Mouse (Mus musculus): ENCODE results near the gene Fam107b. TPM values are rescaled to one million over a fixed set of nuclear protein-coding genes. Genes with fewer than 3 reads are reported as not detected.
"Not testable (repeated sequence)": the region's sequence is repeated elsewhere in the genome, so short reads cannot be mapped to it uniquely, and the experiment has no call there.

Gene Fam107b
- polyA plus RNA-seq, 1 experiment from 2014 or later: 30.3 TPM

DNA sequence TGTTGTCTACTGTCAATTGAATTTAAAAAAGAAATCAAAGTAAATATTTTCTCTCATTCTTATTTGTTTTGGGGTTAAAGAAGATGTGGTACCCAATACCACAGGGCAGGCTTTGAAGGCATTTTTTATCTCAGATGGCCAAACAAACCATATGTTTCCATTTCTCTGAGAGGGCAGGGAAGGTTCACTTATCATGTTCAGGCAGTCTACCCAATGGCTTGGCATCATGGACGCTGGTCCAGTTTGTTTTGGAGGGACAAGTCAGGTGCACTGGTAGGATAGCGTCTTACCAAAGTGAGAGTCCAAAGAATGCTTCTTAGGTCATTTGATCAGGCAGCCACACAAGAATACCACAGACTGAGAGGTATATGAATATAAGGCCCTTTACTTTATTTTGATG, 139.6 kb downstream of the Fam107b start:
- Histone ChIP-seq H3K4me1 (peaks cover 13% of the 10 kb centered on the region), H3K9me3 (no peaks in the 10 kb centered on the region), H3K27me3 (replicated peaks) (no peaks in the 10 kb centered on the region), H3K4me3 (no peak overlapping the region), H3K4me2 (no peak overlapping the region), H3K27ac (no peak overlapping the region), H3K36me3 (replicated peaks) (no peaks in the 10 kb centered on the region), H3K9ac (no peak overlapping the region)
- 93% methylated on average over 2 of the region's 2 CpGs for WGBS
- no peak for ATAC-seq (replicated peaks)

GRCm38 (mm10) chr2:3710521-3710920, 140.2 kb downstream of the Fam107b start:
- H3K4me2 ChIP-seq: no peak overlapping the region
- H3K4me3 ChIP-seq: no peak overlapping the region
- H3K36me3 ChIP-seq (replicated peaks): no peaks in the 10 kb centered on the region
- H3K9me3 ChIP-seq: no peaks in the 10 kb centered on the region
- H3K9ac ChIP-seq: no peak overlapping the region
- WGBS: 96% methylated on average over 3 of the region's 3 CpGs
- no peak for ATAC-seq (replicated peaks)
- H3K27ac ChIP-seq: no peak overlapping the region
- no peaks in the 10 kb centered on the region for H3K27me3 ChIP-seq (replicated peaks)
- peaks cover 18% of the 10 kb centered on the region for H3K4me1 ChIP-seq

DNA sequence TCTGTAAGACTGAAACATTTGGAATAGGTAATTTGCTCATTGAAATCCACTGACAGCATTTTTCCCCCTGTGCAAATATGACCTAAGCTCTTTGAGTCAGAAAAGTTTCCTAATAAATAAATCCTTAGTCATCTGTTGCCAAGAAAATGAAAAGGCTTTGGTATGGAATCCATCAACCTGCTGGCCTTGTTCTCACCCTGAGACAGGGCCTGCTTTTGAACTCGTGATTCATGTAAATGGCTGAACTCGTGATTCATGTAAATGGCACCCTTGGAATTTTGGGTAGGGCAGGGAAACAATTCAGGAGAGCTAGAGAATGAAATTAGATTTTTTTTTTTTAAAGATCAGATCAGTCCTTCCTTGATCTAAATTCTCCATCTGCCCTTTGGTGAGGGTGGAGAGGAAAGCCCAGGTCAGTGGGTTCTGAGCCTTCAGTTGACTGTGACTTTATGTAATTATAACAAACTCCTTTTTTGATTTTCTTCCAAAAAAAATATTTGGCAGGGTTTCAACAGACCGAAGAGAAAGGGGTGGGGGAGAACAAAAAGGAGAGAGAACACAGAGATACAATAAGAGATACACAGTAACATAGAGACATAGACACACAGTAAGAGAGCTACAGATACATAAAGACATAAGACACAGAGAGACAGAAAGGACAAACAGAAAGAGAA, 142.2 kb downstream of the Fam107b start:
- ATAC-seq (replicated peaks): no peak; the same call in 1 of the 2 replicates
- Histone ChIP-seq H3K4me2 (peak overlapping the region; percentile 64; the same call in 1 of the 2 replicates), H3K27ac (no peak overlapping the region)

DNA sequence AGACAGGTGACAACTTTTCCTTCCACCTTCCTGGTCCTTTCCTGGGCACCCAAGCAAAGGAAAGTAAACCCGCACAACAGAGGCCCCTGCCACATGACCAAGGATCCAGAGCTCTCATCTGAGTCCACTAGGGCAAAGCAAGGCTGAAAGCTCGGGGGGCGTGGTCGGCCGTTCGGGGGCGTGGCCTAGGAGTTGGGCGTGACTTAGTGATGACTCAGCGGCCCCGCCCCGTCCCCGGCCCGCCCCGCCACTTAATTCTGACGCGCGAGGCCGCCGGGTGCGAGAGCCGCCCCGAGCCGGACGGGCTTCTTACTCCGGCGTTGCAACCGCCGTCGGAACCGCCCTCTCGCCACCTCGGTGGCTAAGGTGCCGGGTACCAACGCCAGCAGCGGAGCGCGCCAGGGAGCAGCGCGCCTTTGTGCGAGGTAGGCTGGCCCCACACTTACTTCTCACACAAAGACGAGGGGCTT, 143.0 kb downstream of the Fam107b start:
- Histone ChIP-seq H3K4me1 (peaks cover 36% of the 10 kb centered on the region), H3K36me3 (replicated peaks) (no peaks in the 10 kb centered on the region), H3K4me3 (peak overlapping the region; percentile 88), H3K27me3 (replicated peaks) (no peaks in the 10 kb centered on the region), H3K9me3 (no peaks in the 10 kb centered on the region), H3K27ac (peak overlapping the region; percentile 70), H3K9ac (peak overlapping the region; percentile 88), H3K4me2 (peak overlapping the region; percentile 64)
- peak; percentile 94 for ATAC-seq (replicated peaks)
- WGBS: under 1% methylated on average over 41 of the region's 41 CpGs

More for the DNA sequence above, 142.2 kb downstream of the Fam107b start:
- WGBS: 61% methylated on average over 3 of the region's 3 CpGs
- H3K9me3 ChIP-seq: no peaks in the 10 kb centered on the region
- H3K4me1 ChIP-seq: peaks cover 36% of the 10 kb centered on the region
- no peaks in the 10 kb centered on the region for H3K27me3 ChIP-seq (replicated peaks)
- no peaks in the 10 kb centered on the region for H3K36me3 ChIP-seq (replicated peaks)
- H3K9ac ChIP-seq: no peak overlapping the region
- H3K4me3 ChIP-seq: peak overlapping the region; percentile 88

DNA sequence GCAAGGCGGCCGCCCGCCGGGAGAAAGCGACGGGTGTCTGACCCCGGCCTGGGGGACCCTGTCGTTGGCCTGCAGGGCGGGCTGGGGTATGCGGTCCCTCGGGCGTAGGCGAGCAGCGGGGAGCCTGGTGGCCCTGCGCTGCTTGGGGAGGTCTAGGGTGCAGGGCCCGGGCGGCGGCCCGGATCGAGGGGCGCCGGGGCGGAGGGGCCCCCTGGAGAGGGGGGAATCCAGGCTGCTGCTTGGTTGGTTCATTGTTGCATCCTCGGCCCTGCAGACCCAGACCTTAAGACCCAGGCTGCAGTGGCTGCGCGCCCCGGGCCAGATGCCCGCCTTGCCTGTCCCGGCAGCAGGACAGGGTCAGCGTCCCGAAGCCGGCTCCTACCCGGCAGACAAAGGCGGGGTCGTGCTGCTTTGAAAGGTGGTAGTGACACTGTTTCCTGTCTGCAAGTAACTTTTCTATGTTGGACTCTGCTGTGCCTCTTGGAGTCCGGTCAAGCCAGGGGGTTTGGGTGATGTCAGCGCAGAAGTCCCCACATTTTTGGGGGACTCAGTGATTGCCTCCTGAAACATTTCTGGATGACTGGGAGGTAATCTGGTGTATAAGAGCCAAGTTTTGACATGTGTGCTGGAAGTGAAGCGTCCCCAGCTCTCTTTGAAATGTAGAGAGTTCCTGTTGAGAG, 143.5 kb downstream of the Fam107b start:
- Histone ChIP-seq H3K4me3 (peak overlapping the region; percentile 88), H3K27me3 (replicated peaks) (no peaks in the 10 kb centered on the region), H3K4me2 (peak overlapping the region; percentile 64), H3K9me3 (no peaks in the 10 kb centered on the region), H3K36me3 (replicated peaks) (no peaks in the 10 kb centered on the region), H3K9ac (peak overlapping the region; percentile 88), H3K27ac (peak overlapping the region; percentile 70), H3K4me1 (peaks cover 36% of the 10 kb centered on the region)
- WGBS: under 1% methylated on average over 38 of the region's 38 CpGs
- peak; percentile 83; the same call in 1 of the 2 replicates for ATAC-seq (replicated peaks)

- no peak overlapping the region for H3K27ac ChIP-seq
- H3K27me3 ChIP-seq (replicated peaks): no peaks in the 10 kb centered on the region
- peaks cover 36% of the 10 kb centered on the region for H3K4me1 ChIP-seq
- H3K9me3 ChIP-seq: no peaks in the 10 kb centered on the region
- peak overlapping the region; percentile 88 for H3K4me3 ChIP-seq
- peak overlapping the region; percentile 64 for H3K4me2 ChIP-seq
- ATAC-seq (replicated peaks): no peak
- H3K36me3 ChIP-seq (replicated peaks): no peaks in the 10 kb centered on the region
- peak overlapping the region; percentile 88 for H3K9ac ChIP-seq
- 37% methylated on average over 1 of the region's 1 CpGs for WGBS
These were observed 144.2 kb downstream of the Fam107b start for GRCm38 (mm10) chr2:3714511-3714910.

- H3K9me3 ChIP-seq: no peaks in the 10 kb centered on the region
- peaks cover 36% of the 10 kb centered on the region for H3K4me1 ChIP-seq
- H3K4me3 ChIP-seq: no peak overlapping the region
- H3K4me2 ChIP-seq: peak overlapping the region; percentile 64
- no peaks in the 10 kb centered on the region for H3K27me3 ChIP-seq (replicated peaks)
- no peaks in the 10 kb centered on the region for H3K36me3 ChIP-seq (replicated peaks)
- H3K27ac ChIP-seq: no peak overlapping the region
- WGBS: 63% methylated on average over 3 of the region's 3 CpGs
- H3K9ac ChIP-seq: no peak overlapping the region
- no peak for ATAC-seq (replicated peaks)
These were observed 145.1 kb downstream of the Fam107b start for GRCm38 (mm10) chr2:3715424-3715823.

GRCm38 (mm10) chr2:3717268-3717667, 147.0 kb downstream of the Fam107b start:
- H3K4me2 ChIP-seq: no peak overlapping the region
- WGBS: 57% methylated on average over 5 of the region's 5 CpGs

DNA sequence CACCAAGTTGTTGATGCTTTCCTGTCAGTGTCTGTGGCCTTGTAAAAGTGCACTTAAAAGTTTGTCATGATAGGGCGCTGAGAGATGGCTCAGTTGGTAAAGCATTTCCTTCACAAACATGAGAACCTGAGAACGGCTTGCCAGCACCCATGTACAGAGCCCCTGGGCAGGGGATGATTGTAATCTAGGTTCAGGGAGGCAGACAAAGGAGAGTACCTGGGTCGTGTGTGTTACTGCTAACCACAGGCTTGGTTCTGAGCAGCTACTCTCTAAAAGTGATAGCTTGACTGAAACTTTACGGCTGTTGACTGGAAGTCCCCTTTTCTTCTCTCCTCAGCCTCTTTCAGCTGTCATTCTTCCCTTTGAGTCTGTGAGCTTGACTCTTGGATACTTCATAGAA, 147.6 kb downstream of the Fam107b start:
- no peak overlapping the region for H3K9ac ChIP-seq
- no peaks in the 10 kb centered on the region for H3K27me3 ChIP-seq (replicated peaks)
- H3K27ac ChIP-seq: no peak overlapping the region
- WGBS: 84% methylated on average over 4 of the region's 4 CpGs
- no peak overlapping the region for H3K4me3 ChIP-seq
- H3K4me2 ChIP-seq: no peak overlapping the region
- no peaks in the 10 kb centered on the region for H3K36me3 ChIP-seq (replicated peaks)
- no peaks in the 10 kb centered on the region for H3K9me3 ChIP-seq
- no peak for ATAC-seq (replicated peaks)
- H3K4me1 ChIP-seq: peaks cover 36% of the 10 kb centered on the region

More at GRCm38 (mm10) chr2:3717268-3717667, 147.0 kb downstream of the Fam107b start:
- Histone ChIP-seq H3K4me1 (peaks cover 36% of the 10 kb centered on the region), H3K36me3 (replicated peaks) (no peaks in the 10 kb centered on the region), H3K4me3 (no peak overlapping the region), H3K27ac (no peak overlapping the region), H3K9ac (no peak overlapping the region), H3K27me3 (replicated peaks) (no peaks in the 10 kb centered on the region), H3K9me3 (no peaks in the 10 kb centered on the region)
- ATAC-seq (replicated peaks): no peak

DNA sequence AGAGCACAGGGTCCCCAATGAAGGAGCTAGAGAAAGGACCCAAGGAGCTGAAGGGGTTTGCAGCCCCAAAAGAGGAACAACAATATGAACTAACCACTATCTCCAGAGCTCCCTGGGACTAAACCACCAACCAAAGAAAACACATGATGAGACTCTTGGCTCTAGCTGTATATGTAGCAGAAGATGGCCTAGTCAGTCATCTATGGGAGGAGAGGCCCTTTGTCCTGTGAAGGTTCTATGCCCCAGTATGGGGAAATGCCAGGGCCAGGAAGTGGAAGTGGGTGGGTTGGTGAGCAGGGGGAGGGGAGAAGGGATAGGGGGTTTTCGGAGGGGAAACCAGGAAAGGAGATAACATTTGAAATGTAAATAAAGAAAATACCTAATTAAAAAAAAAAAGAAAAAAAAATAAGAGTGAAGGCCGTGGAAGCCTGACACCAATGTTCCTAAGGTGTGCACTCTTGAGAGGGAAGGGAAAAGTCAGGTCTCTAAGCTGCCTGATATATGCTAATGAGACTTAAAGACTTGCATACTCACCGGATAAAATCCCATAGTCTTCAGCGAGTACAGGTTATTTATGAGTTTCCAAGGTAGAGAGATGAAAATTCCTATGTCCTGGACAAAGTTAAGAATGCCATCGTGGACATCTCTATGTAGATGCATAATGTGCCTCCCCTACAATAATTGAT, 149.3 kb downstream of the Fam107b start:
- H3K4me1 ChIP-seq: peaks cover 26% of the 10 kb centered on the region
- not testable (repeated sequence) for H3K36me3 ChIP-seq (replicated peaks); H3K9ac ChIP-seq; H3K4me3 ChIP-seq; H3K27ac ChIP-seq; ATAC-seq (replicated peaks); H3K27me3 ChIP-seq (replicated peaks); H3K4me2 ChIP-seq; H3K9me3 ChIP-seq
- 88% methylated on average over 5 of the region's 5 CpGs for WGBS

DNA sequence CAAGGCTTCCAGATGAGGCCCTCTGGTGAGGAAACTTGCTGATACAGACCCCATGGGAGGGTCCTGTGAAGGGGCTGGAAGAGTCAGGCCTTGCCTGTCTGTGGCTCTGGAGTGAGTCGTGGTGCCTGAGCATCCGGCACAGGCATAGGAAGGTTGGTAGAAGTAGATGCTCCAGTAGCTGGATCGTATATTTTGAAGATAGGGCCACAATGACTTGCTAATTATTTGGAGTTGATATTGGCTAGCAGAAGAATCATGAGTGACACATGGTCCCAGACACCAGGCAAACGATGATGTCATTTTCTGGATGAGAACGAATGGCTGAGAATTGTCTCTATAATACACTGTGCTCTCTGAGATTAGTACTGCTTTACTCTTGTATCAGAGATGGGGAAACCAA, 150.8 kb downstream of the Fam107b start:
- ATAC-seq (replicated peaks): no peak
- H3K9ac ChIP-seq: no peak overlapping the region
- no peak overlapping the region for H3K4me2 ChIP-seq
- no peaks in the 10 kb centered on the region for H3K36me3 ChIP-seq (replicated peaks)
- no peak overlapping the region for H3K27ac ChIP-seq
- no peaks in the 10 kb centered on the region for H3K27me3 ChIP-seq (replicated peaks)
- peaks cover 12% of the 10 kb centered on the region for H3K4me1 ChIP-seq
- no peak overlapping the region for H3K4me3 ChIP-seq
- no peaks in the 10 kb centered on the region for H3K9me3 ChIP-seq
- WGBS: 91% methylated on average over 5 of the region's 5 CpGs

DNA sequence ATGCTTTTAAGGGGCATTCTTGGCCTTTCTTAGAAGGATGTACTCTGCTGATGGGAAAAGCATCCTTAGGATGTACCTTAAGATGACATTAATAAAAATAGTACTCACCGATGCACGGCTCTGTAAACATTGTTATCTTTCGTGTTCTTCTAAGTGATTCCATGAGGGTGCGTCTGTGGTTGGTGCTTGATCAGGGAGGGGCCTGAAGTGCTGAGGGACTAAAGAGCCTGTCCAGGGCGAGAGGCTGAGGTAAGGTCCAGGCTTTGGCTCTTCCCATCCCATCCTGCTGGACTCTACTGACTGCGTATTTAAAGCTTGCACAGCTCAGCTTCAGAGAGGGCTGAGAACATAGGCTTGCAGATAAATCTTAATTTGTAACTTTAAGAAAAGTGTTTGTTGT, 151.7 kb downstream of the Fam107b start:
- Histone ChIP-seq H3K4me2 (no peak overlapping the region), H3K27ac (no peak overlapping the region), H3K36me3 (replicated peaks) (no peaks in the 10 kb centered on the region), H3K9me3 (no peaks in the 10 kb centered on the region), H3K27me3 (replicated peaks) (no peaks in the 10 kb centered on the region), H3K9ac (no peak overlapping the region), H3K4me1 (peaks cover 13% of the 10 kb centered on the region), H3K4me3 (no peak overlapping the region)
- ATAC-seq (replicated peaks): no peak
- 88% methylated on average over 6 of the region's 6 CpGs for WGBS
